Mouse (Mus musculus) myocyte (in vitro differentiated cells): ENCODE results near the gene Eid2.

Experiments used
- CEBPB ChIP-seq: IDR thresholded peaks from 2 replicates; pipeline ENCODE4 v1.6.1; 2011; ENCODE audit warnings: mild to moderate bottlenecking, moderate library complexity; ENCODE audit not compliant: poor library complexity, insufficient read depth, severe bottlenecking
- MAX ChIP-seq: IDR thresholded peaks from one replicate; pipeline ENCODE4 v1.6.1; 2011; ENCODE audit warnings: low read depth, mild to moderate bottlenecking, control low read depth
- MYOD1 ChIP-seq, 3 experiments: IDR thresholded peaks; one replicate each; pipeline ENCODE4 v1.6.1; 2011; ENCODE audit warnings: control low read depth in 2 of 3, low read depth in 2 of 3, mild to moderate bottlenecking in 2 of 3, moderate library complexity in 1 of 3; ENCODE audit not compliant: insufficient read length in 2 of 3, control insufficient read depth in 1 of 3
- MYOG ChIP-seq, 3 experiments: IDR thresholded peaks; one replicate each; pipeline ENCODE4 v1.6.1; 2011; ENCODE audit warnings: control low read depth in 2 of 3, low read depth in 2 of 3, mild to moderate bottlenecking in 2 of 3; ENCODE audit not compliant: insufficient read length in 2 of 3, control insufficient read depth in 1 of 3, insufficient read depth in 1 of 3
- POLR2A ChIP-seq: IDR thresholded peaks from one replicate; pipeline ENCODE4 v1.6.1; 2011; ENCODE audit warnings: low read depth, mild to moderate bottlenecking, control low read depth, moderate library complexity; ENCODE audit not compliant: insufficient read length
- SRF ChIP-seq: IDR thresholded peaks from one replicate; pipeline ENCODE4 v1.6.1; 2011; ENCODE audit warnings: low read depth; ENCODE audit not compliant: control insufficient read depth, insufficient read length
- TCF3 ChIP-seq: IDR thresholded peaks from one replicate; pipeline ENCODE4 v1.6.1; 2011; ENCODE audit warnings: low read depth, control low read depth; ENCODE audit not compliant: insufficient read length

DNA sequence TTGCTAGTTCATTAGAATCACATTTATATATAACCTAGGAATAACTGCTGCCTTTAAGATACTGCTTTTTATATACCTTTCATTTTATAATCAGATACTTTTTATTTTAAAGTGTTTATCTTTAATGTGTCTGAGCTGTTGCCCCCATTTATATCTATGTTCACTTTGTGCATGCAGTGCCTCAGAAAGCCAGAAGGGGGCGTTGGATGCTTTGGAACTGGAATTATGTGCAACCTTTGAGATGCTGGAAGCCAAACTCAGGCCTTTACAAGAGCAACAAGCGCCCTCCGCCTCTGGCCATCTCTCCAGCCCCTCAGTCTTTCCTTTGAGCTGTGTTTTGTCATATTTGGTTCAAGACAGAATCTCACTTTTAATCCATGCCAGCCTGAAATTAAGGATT lies 4.1 kb downstream of the Eid2 start:
- TF ChIP-seq MAX = no peak
- no peak for TF ChIP-seq POLR2A
- TF ChIP-seq TCF3 = no peak
- TF ChIP-seq MYOD1 (IDR thresholded peaks at IDR 0.05; ENCODE audit: control insufficient read depth in 1 of 3, insufficient read length in 2 of 3, low read depth in 2 of 3) = no peak
- TF ChIP-seq MYOG (IDR thresholded peaks at IDR 0.05; ENCODE audit: control insufficient read depth in 1 of 3, insufficient read depth in 1 of 3, insufficient read length in 2 of 3, low read depth in 2 of 3) = no peak
- no peak for TF ChIP-seq SRF
- TF ChIP-seq CEBPB = no peak
